Mouse (Mus musculus): ENCODE data around the gene Usp22.
"Not testable (repeated sequence)": the region's sequence is repeated elsewhere in the genome, so short reads cannot be mapped to it uniquely, and the experiment has no call there.

Usp22 gene

GRCm38 (mm10) chr11:61143564-61144469, 31.0 kb downstream of the Usp22 start:
- DNase-seq (ENCODE audit: low spot score), result no peak

- DNase-seq (ENCODE audit: low spot score), result no peak
Measured at GRCm38 (mm10) chr11:61142941-61143530, 31.8 kb downstream of the Usp22 start.

GRCm38 (mm10) chr11:61142262-61142661, 32.6 kb downstream of the Usp22 start:
- DNase-seq (ENCODE audit: low spot score), result no peak

- no peak for DNase-seq (ENCODE audit: low spot score)
Measured at GRCm38 (mm10) chr11:61141693-61142092, 33.2 kb downstream of the Usp22 start.

GRCm38 (mm10) chr11:61132943-61133342, 41.9 kb downstream of the Usp22 start:
- DNase-seq (ENCODE audit: low spot score), result no peak

- not testable (repeated sequence) for DNase-seq (ENCODE audit: low spot score)
Measured at GRCm38 (mm10) chr11:61130646-61131045, 44.2 kb downstream of the Usp22 start.

GRCm38 (mm10) chr11:61129305-61129704, 45.5 kb downstream of the Usp22 start:
- DNase-seq (ENCODE audit: low spot score), result no peak

GRCm38 (mm10) chr11:61127421-61128055, 47.3 kb downstream of the Usp22 start:
- no peak for DNase-seq (ENCODE audit: low spot score)

GRCm38 (mm10) chr11:61126606-61127355, 48.1 kb downstream of the Usp22 start, which contains the start of gene Tnfrsf13b:
Gene Tnfrsf13b, plus strand, starts transcription at chr11:61126755.
- DNase-seq (ENCODE audit: low spot score), result no peak

- no peak for DNase-seq (ENCODE audit: low spot score)
Measured at GRCm38 (mm10) chr11:61125970-61126369, 48.9 kb downstream of the Usp22 start.

- no peak for DNase-seq (ENCODE audit: low spot score)
Measured at GRCm38 (mm10) chr11:61123886-61124285, 51.0 kb downstream of the Usp22 start.

- no peak for DNase-seq (ENCODE audit: low spot score)
Measured at GRCm38 (mm10) chr11:61122769-61123288, 52.0 kb downstream of the Usp22 start.

- DNase-seq (ENCODE audit: low spot score), result no peak
Measured at GRCm38 (mm10) chr11:61122283-61122768, 52.5 kb downstream of the Usp22 start.

- DNase-seq (ENCODE audit: low spot score), result no peak
Measured at GRCm38 (mm10) chr11:61119996-61120583, 54.8 kb downstream of the Usp22 start.

- DNase-seq (ENCODE audit: low spot score), result no peak
Measured at GRCm38 (mm10) chr11:61116226-61116625, 58.6 kb downstream of the Usp22 start.

GRCm38 (mm10) chr11:61112323-61112995, 62.4 kb downstream of the Usp22 start:
- DNase-seq (ENCODE audit: low spot score), result no peak

- DNase-seq (ENCODE audit: low spot score), result no peak
Measured at GRCm38 (mm10) chr11:61111472-61111871, 63.4 kb downstream of the Usp22 start.

- no peak for DNase-seq (ENCODE audit: low spot score)
Measured at GRCm38 (mm10) chr11:61110928-61111327, 63.9 kb downstream of the Usp22 start.

- DNase-seq (ENCODE audit: low spot score), result no peak
Measured at GRCm38 (mm10) chr11:61110113-61110512, 64.7 kb downstream of the Usp22 start.

- no peak for DNase-seq (ENCODE audit: low spot score)
Measured at GRCm38 (mm10) chr11:61109707-61110106, 65.1 kb downstream of the Usp22 start.

GRCm38 (mm10) chr11:61108911-61109361, 65.9 kb downstream of the Usp22 start:
- no peak for DNase-seq (ENCODE audit: low spot score)

Measured in ovary, postnatal 14 days (tissue).